Mouse (Mus musculus) ES-Bruce4 (cell line): ENCODE measurements at regions not wholly inside any gene's neighbourhood (a gene's known extent, or its start where the extent isn't known, plus 50 kb on each side); places are given as distances from the start of the nearest gene placed in this dataset.
A peak's percentile ranks its signal among the peaks of the same experiment; 100 is the strongest.
"Not testable (repeated sequence)": the region's sequence is repeated elsewhere in the genome, so short reads cannot be mapped to it uniquely, and the experiment has no call there.

ENCODE experiments used
- H3K27ac ChIP-seq: 2 replicates; pipeline ENCODE4 v1.5.1; 2012; ENCODE audit warnings: low read length, inconsistent platforms; ENCODE audit not compliant: insufficient read depth
- H3K27me3 ChIP-seq: 2 replicates; pipeline ENCODE4 v1.6.1; 2012; ENCODE audit warnings: mild to moderate bottlenecking, low read length, inconsistent platforms; ENCODE audit not compliant: control insufficient read depth, poor library complexity, insufficient read depth, severe bottlenecking
- H3K36me3 ChIP-seq: 2 replicates; pipeline ENCODE4 v1.6.1; 2012; ENCODE audit warnings: inconsistent platforms, mild to moderate bottlenecking, low read length, moderate library complexity; ENCODE audit not compliant: control insufficient read depth, poor library complexity, insufficient read depth, severe bottlenecking
- H3K4me1 ChIP-seq: one replicate; pipeline ENCODE4 v1.8.1; 2011; ENCODE audit warnings: low read length; ENCODE audit not compliant: control insufficient read depth, insufficient read depth
- H3K4me3 ChIP-seq: 2 replicates; pipeline ENCODE4 v1.5.1; 2011; ENCODE audit warnings: low read depth, mild to moderate bottlenecking, low read length
- H3K9ac ChIP-seq: 2 replicates; pipeline ENCODE4 v1.6.1; 2012; ENCODE audit warnings: low read depth, mild to moderate bottlenecking, inconsistent platforms; ENCODE audit not compliant: poor library complexity, severe bottlenecking
- H3K9me3 ChIP-seq: replicated peaks from 2 replicates; pipeline ENCODE4 v1.6.1; 2012; ENCODE audit warnings: mild to moderate bottlenecking, low read length, inconsistent platforms; ENCODE audit not compliant: control insufficient read depth, poor library complexity, insufficient read depth, severe bottlenecking
- CTCF ChIP-seq: IDR thresholded peaks from one replicate; pipeline ENCODE4 v1.8.1; 2011; ENCODE audit warnings: low read depth, low read length
- EP300 ChIP-seq: IDR thresholded peaks from 2 replicates; pipeline ENCODE4 v1.6.1; 2011; ENCODE audit warnings: low read depth, low read length; ENCODE audit not compliant: insufficient read depth
- POLR2A ChIP-seq: IDR thresholded peaks from one replicate; pipeline ENCODE4 v1.8.1; 2011; ENCODE audit warnings: low read length; ENCODE audit not compliant: insufficient read depth

- Histone ChIP-seq H3K4me1 (no peaks in the 10 kb centered on the region), H3K27ac (no peak overlapping the region), H3K9me3 (no peaks in the 10 kb centered on the region), H3K4me3 (no peak overlapping the region), H3K27me3 (no peaks in the 10 kb centered on the region), H3K36me3 (no peaks in the 10 kb centered on the region), H3K9ac (no peak overlapping the region)
- TF ChIP-seq CTCF (no peak), POLR2A (no peak), EP300 (no peak)
These were observed 189.2 kb upstream of the 1700008P02Rik start for GRCm38 (mm10) chr3:6809381-6809950.

GRCm38 (mm10) chr3:6800092-6800716, 180.0 kb upstream of the 1700008P02Rik start:
- not testable (repeated sequence) for H3K4me3 ChIP-seq, H3K9me3 ChIP-seq, H3K36me3 ChIP-seq, H3K4me1 ChIP-seq, H3K27me3 ChIP-seq, H3K9ac ChIP-seq, H3K27ac ChIP-seq

GRCm38 (mm10) chr3:6768506-6768905, 148.3 kb upstream of the 1700008P02Rik start:
- no peak for TF ChIP-seq EP300
- TF ChIP-seq POLR2A = no peak
- no peak for TF ChIP-seq CTCF
- Histone ChIP-seq H3K27ac (peak overlapping the region; percentile 97), H3K4me3 (no peak overlapping the region), H3K9ac (no peak overlapping the region), H3K4me1 (peaks cover 3% of the 10 kb centered on the region), H3K27me3 (no peaks in the 10 kb centered on the region), H3K36me3 (no peaks in the 10 kb centered on the region), H3K9me3 (0 out of 2 replicates have a peak, but pooled peaks cover 2% of the 10 kb centered on the region)

GRCm38 (mm10) chr3:6768085-6768484, 147.8 kb upstream of the 1700008P02Rik start:
- H3K36me3 ChIP-seq, H3K27me3 ChIP-seq, H3K9me3 ChIP-seq, H3K27ac ChIP-seq, H3K9ac ChIP-seq, H3K4me1 ChIP-seq, H3K4me3 ChIP-seq: not testable (repeated sequence)

GRCm38 (mm10) chr3:6759172-6759571, 138.9 kb upstream of the 1700008P02Rik start:
- no peak overlapping the region for H3K27ac ChIP-seq
- H3K4me3 ChIP-seq = no peak overlapping the region
- no peaks in the 10 kb centered on the region for H3K27me3 ChIP-seq
- no peaks in the 10 kb centered on the region for H3K9me3 ChIP-seq
- H3K9ac ChIP-seq = no peak overlapping the region
- no peaks in the 10 kb centered on the region for H3K4me1 ChIP-seq
- TF ChIP-seq EP300 (no peak), CTCF (no peak), POLR2A (no peak)
- H3K36me3 ChIP-seq = no peaks in the 10 kb centered on the region

GRCm38 (mm10) chr3:6757562-6757961, 137.3 kb upstream of the 1700008P02Rik start:
- no peak overlapping the region for H3K4me3 ChIP-seq
- H3K9ac ChIP-seq = no peak overlapping the region
- TF ChIP-seq POLR2A (no peak), CTCF (no peak), EP300 (no peak)
- H3K27me3 ChIP-seq = no peaks in the 10 kb centered on the region
- H3K27ac ChIP-seq = no peak overlapping the region
- H3K9me3 ChIP-seq = no peaks in the 10 kb centered on the region
- no peaks in the 10 kb centered on the region for H3K36me3 ChIP-seq
- no peaks in the 10 kb centered on the region for H3K4me1 ChIP-seq

GRCm38 (mm10) chr3:6750746-6751145, 130.5 kb upstream of the 1700008P02Rik start:
- H3K9me3 ChIP-seq, H3K4me1 ChIP-seq, H3K4me3 ChIP-seq, H3K9ac ChIP-seq, H3K27me3 ChIP-seq, H3K27ac ChIP-seq, H3K36me3 ChIP-seq: not testable (repeated sequence)
